21 mouse cellular contexts compared by ENCODE assay signal in the genomic region with DNA sequence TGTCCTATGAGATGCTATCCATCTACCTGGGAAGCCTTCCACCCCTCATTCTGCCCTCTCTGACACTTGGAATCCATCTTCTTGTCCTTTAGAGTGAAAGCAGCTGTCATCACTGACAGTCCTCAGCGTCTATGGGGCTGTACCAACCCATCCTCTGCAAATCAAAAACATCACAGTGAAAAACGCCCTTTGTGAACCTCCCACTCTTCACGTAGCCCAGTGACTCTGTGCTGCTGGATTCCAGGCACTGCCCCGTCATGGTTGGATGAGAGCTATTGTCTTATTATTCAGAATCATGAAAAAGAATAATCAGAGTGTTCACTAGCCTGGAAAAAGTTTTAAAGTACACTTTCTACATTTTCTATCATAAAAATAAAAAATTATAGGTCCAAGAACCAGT. TPM values are rescaled to one million over a fixed set of nuclear protein-coding genes. Genes with fewer than 3 reads are reported as not detected.
DNase-seq lines count a peak whose midpoint lies in the region; ATAC-seq lines count a peak whose summit lies in the region.
"Had no signal": no experiment of that assay in that cellular context is flagged by ENCODE, and none has a peak within 500 bp of the region (broad histone marks: within the 10 kb centered on the region; RNA-seq: fewer than 3 reads in every experiment).

No protein-coding gene starts in this region.

- H3K27me3 ChIP-seq in heart, embryonic 10.5 days (ENCODE audit: insufficient read depth, poor library complexity, severe bottlenecking), result no peaks in the 10 kb centered on the region
- H3K27me3 ChIP-seq in kidney, embryonic 15.5 days, result no peaks in the 10 kb centered on the region
- H3K27me3 ChIP-seq: embryonic facial prominence, embryonic 12.5 days; forebrain, embryonic 13.5 days; forebrain, embryonic 15.5 days had no signal

- no peak overlapping the region for H3K27ac ChIP-seq in heart, embryonic 10.5 days
- H3K27ac ChIP-seq in kidney, embryonic 15.5 days, result no peak overlapping the region
- H3K27ac ChIP-seq: embryonic facial prominence, embryonic 10.5 days; embryonic facial prominence, embryonic 12.5 days; forebrain, embryonic 13.5 days; forebrain, embryonic 15.5 days had no signal

- H3K36me3 ChIP-seq in heart, embryonic 10.5 days, result no peaks in the 10 kb centered on the region
- H3K36me3 ChIP-seq in kidney, embryonic 15.5 days, result no peaks in the 10 kb centered on the region
- H3K36me3 ChIP-seq: embryonic facial prominence, embryonic 10.5 days; embryonic facial prominence, embryonic 12.5 days; forebrain, embryonic 15.5 days had no signal

- H3K4me3 ChIP-seq in heart, embryonic 10.5 days, result no peak overlapping the region
- H3K4me3 ChIP-seq in kidney, embryonic 15.5 days (replicated peaks), result no peak overlapping the region
- H3K4me3 ChIP-seq: embryonic facial prominence, embryonic 10.5 days; embryonic facial prominence, embryonic 12.5 days; forebrain, embryonic 13.5 days; forebrain, embryonic 15.5 days had no signal

- intact Hi-C loops in heart, postnatal 36 days (cut with DNase I), result no loop called here

- no peaks in the 10 kb centered on the region for H3K9me3 ChIP-seq in heart, embryonic 10.5 days
- H3K9me3 ChIP-seq in kidney, embryonic 15.5 days (replicated peaks), result no peaks in the 10 kb centered on the region
- H3K9me3 ChIP-seq: embryonic facial prominence, embryonic 10.5 days; embryonic facial prominence, embryonic 12.5 days; forebrain, embryonic 13.5 days; forebrain, embryonic 15.5 days had no signal

- ATAC-seq in kidney, embryonic 15.5 days (replicated peaks; ENCODE audit: low FRiP score), result peak; percentile 40; the same call in 1 of the 2 replicates
- ATAC-seq: forebrain, embryonic 13.5 days; forebrain, embryonic 15.5 days; forebrain, postnatal 0 days had no signal

- DNase-seq in heart, embryonic 10.5 days (ENCODE audit: low spot score), result peak; percentile 41
- DNase-seq in heart, postnatal 36 days, result no peak
- DNase-seq in kidney, postnatal 25 days, result no peak
- DNase-seq in brain, adult 2 months (ENCODE audit: low read depth, low spot score), result peak; percentile 6
- no peak for DNase-seq in retina, postnatal 1 day
- DNase-seq: adrenal gland, adult 2 months; adrenal gland, postnatal 10 days; adrenal gland, postnatal 25 days; cerebellum, adult 11-12 months; cerebellum, adult 2 months; cerebellum, adult 9-10 months; cerebellum, postnatal 10 days; cerebellum, postnatal 25 days; forebrain, postnatal 0 days had no signal

- H3K9ac ChIP-seq in kidney, embryonic 15.5 days, result no peak overlapping the region
- H3K9ac ChIP-seq: embryonic facial prominence, embryonic 12.5 days; forebrain, embryonic 13.5 days; forebrain, embryonic 15.5 days; forebrain, postnatal 0 days had no signal

- 0 out of 2 replicates have a peak, but pooled peaks cover 5% of the 10 kb centered on the region for H3K4me1 ChIP-seq in heart, embryonic 10.5 days
- H3K4me1 ChIP-seq in kidney, embryonic 15.5 days, result 0 out of 2 replicates have a peak, but pooled peaks cover 4% of the 10 kb centered on the region
- H3K4me1 ChIP-seq: embryonic facial prominence, embryonic 10.5 days; embryonic facial prominence, embryonic 12.5 days; forebrain, embryonic 15.5 days had no signal

- 49% methylated on average over 4 of the region's 4 CpGs for WGBS in heart, embryonic 10.5 days
- 31% methylated on average over 4 of the region's 4 CpGs for WGBS in kidney, embryonic 15.5 days

- no peak overlapping the region for H3K4me2 ChIP-seq in kidney, embryonic 15.5 days
- H3K4me2 ChIP-seq: embryonic facial prominence, embryonic 12.5 days; forebrain, embryonic 13.5 days; forebrain, embryonic 15.5 days had no signal

RNA-seq across cellular contexts. Expression of a gene that starts 42.1 kb away (rescaled TPM):
- 0.07 and 0.36 TPM in 2 replicates for polyA plus RNA-seq in heart, embryonic 10.5 days (2016; fragmentation: Nextera tagmentation; extraction: Ambion mirVana)
- under 1 TPM in 1 of 2 experiments, not detected in 1; 0.33 TPM for total RNA-seq in heart, postnatal 36 days (2021)
- polyA plus RNA-seq in kidney, embryonic 15.5 days (2015; fragmentation: Nextera tagmentation; extraction: Ambion mirVana), result 0.62 and 0.99 TPM in 2 replicates
- total RNA-seq: MEL had no signal
- polyA plus RNA-seq: C2C12 had no signal

RNA-seq across cellular contexts. Expression of a gene that starts 42.3 kb away (rescaled TPM):
- 6.3 and 7.1 TPM in 2 replicates for polyA plus RNA-seq in heart, embryonic 10.5 days (2016; fragmentation: Nextera tagmentation; extraction: Ambion mirVana)
- total RNA-seq in heart, postnatal 36 days (2021), result 10 to 100 TPM; 10.3 to 10.9 TPM
- 8.9 TPM in 2 replicates for polyA plus RNA-seq in kidney, embryonic 15.5 days (2015; fragmentation: Nextera tagmentation; extraction: Ambion mirVana)

Comparison
In these comparisons a context has a peak if more than half of its experiments do, and no peak if none do; other contexts are left out.
1. DNase-seq: peak in heart, embryonic 10.5 days (single experiment) and brain, adult 2 months (single experiment); none in heart, postnatal 36 days (0 of 2), kidney, postnatal 25 days (0 of 2) and retina, postnatal 1 day (single experiment).